Mouse (Mus musculus): ENCODE measurements around the gene Gm13279.
"Not testable (repeated sequence)": the region's sequence is repeated elsewhere in the genome, so short reads cannot be mapped to it uniquely, and the experiment has no call there.

Gm13279 gene

DNA sequence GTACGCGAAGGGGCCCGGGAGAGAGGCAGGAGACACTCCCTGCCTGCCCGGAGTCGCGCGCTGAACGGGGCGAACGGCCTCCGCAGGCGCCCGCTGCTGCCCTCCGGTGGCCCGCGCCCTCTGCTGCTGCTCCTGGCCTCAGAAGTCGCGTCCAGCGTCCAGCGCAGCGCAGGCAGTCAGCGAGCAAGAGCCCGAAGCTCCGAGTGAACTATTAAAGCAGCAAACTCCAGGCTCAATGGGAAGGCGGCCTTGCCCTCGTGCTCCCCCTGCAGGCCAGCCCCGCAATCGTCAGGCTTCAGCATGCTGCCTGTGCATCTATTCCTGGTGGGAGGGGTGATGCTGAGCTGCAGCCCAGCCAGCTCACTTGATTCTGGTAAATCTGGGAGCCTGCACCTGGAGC, at the start of gene Gm13279:
Gm13279 (plus strand) TSS at position 301 of the 400 bp plus-strand sequence.
- not testable (repeated sequence) for H3K4me3 ChIP-seq (replicated peaks; ENCODE audit: low read length); H3K9me3 ChIP-seq (ENCODE audit: low read length); H3K4me1 ChIP-seq (replicated peaks; ENCODE audit: low read depth, low read length); H3K36me3 ChIP-seq (ENCODE audit: insufficient read depth, low read length); H3K27me3 ChIP-seq (ENCODE audit: insufficient read depth, low read length)

GRCm38 (mm10) chr4:88749926-88750325, 47.3 kb upstream of the Gm13279 start:
- peaks cover 12% of the 10 kb centered on the region for H3K9me3 ChIP-seq (ENCODE audit: low read length)

GRCm38 (mm10) chr4:88754818-88755340, 42.3 kb upstream of the Gm13279 start, which contains the start of gene Gm13271:
TSS of gene Gm13271 (plus strand) at chr4:88754868.
- Histone ChIP-seq H3K27me3 (ENCODE audit: insufficient read depth, low read length) (peaks cover 19% of the 10 kb centered on the region), H3K9me3 (ENCODE audit: low read length) (peaks cover 11% of the 10 kb centered on the region)
- not testable (repeated sequence) for H3K4me1 ChIP-seq (replicated peaks; ENCODE audit: low read depth, low read length); H3K4me3 ChIP-seq (replicated peaks; ENCODE audit: low read length); H3K36me3 ChIP-seq (ENCODE audit: insufficient read depth, low read length)

More at GRCm38 (mm10) chr4:88749926-88750325, 47.3 kb upstream of the Gm13279 start:
- TF ChIP-seq CTCF (conservative IDR thresholded peaks at IDR 0.05; ENCODE audit: low read length) (no peak), NANOG (IDR thresholded peaks at IDR 0.05; ENCODE audit: borderline replicate concordance, low read length) (no peak), POU5F1 (IDR thresholded peaks at IDR 0.05; ENCODE audit: borderline replicate concordance, low read length) (no peak)
- Histone ChIP-seq H3K36me3 (ENCODE audit: insufficient read depth, low read length) (no peaks in the 10 kb centered on the region), H3K27me3 (ENCODE audit: insufficient read depth, low read length) (no peaks in the 10 kb centered on the region), H3K4me3 (replicated peaks; ENCODE audit: low read length) (no peak overlapping the region), H3K4me1 (replicated peaks; ENCODE audit: low read depth, low read length) (peaks cover 6% of the 10 kb centered on the region; the same call in 1 of the 2 replicates)

- not testable (repeated sequence) for H3K4me1 ChIP-seq (replicated peaks; ENCODE audit: low read depth, low read length); H3K4me3 ChIP-seq (replicated peaks; ENCODE audit: low read length); H3K36me3 ChIP-seq (ENCODE audit: insufficient read depth, low read length); H3K9me3 ChIP-seq (ENCODE audit: low read length)
- H3K27me3 ChIP-seq (ENCODE audit: insufficient read depth, low read length) = peaks cover 19% of the 10 kb centered on the region
Measured at GRCm38 (mm10) chr4:88756581-88757513, 40.4 kb upstream of the Gm13279 start.

- not testable (repeated sequence) for H3K36me3 ChIP-seq (ENCODE audit: insufficient read depth, low read length); H3K4me3 ChIP-seq (replicated peaks; ENCODE audit: low read length); H3K4me1 ChIP-seq (replicated peaks; ENCODE audit: low read depth, low read length); H3K9me3 ChIP-seq (ENCODE audit: low read length)
- peaks cover 22% of the 10 kb centered on the region for H3K27me3 ChIP-seq (ENCODE audit: insufficient read depth, low read length)
Measured at GRCm38 (mm10) chr4:88757628-88758031, 39.6 kb upstream of the Gm13279 start.

- H3K36me3 ChIP-seq (ENCODE audit: insufficient read depth, low read length); H3K9me3 ChIP-seq (ENCODE audit: low read length); H3K4me3 ChIP-seq (replicated peaks; ENCODE audit: low read length); H3K4me1 ChIP-seq (replicated peaks; ENCODE audit: low read depth, low read length): not testable (repeated sequence)
- H3K27me3 ChIP-seq (ENCODE audit: insufficient read depth, low read length) = peaks cover 22% of the 10 kb centered on the region
Measured at GRCm38 (mm10) chr4:88758751-88759150, 38.4 kb upstream of the Gm13279 start.

- H3K27me3 ChIP-seq (ENCODE audit: insufficient read depth, low read length) = peaks cover 22% of the 10 kb centered on the region
- not testable (repeated sequence) for H3K4me1 ChIP-seq (replicated peaks; ENCODE audit: low read depth, low read length); H3K36me3 ChIP-seq (ENCODE audit: insufficient read depth, low read length); H3K4me3 ChIP-seq (replicated peaks; ENCODE audit: low read length); H3K9me3 ChIP-seq (ENCODE audit: low read length)
Measured at GRCm38 (mm10) chr4:88759610-88760268, 37.5 kb upstream of the Gm13279 start, which contains the start of gene Gm13283. TSS of gene Gm13283 (plus strand) at chr4:88760119.

GRCm38 (mm10) chr4:88760431-88760830, 36.8 kb upstream of the Gm13279 start:
- not testable (repeated sequence) for H3K4me1 ChIP-seq (replicated peaks; ENCODE audit: low read depth, low read length); H3K4me3 ChIP-seq (replicated peaks; ENCODE audit: low read length); H3K36me3 ChIP-seq (ENCODE audit: insufficient read depth, low read length); H3K9me3 ChIP-seq (ENCODE audit: low read length)
- peaks cover 19% of the 10 kb centered on the region for H3K27me3 ChIP-seq (ENCODE audit: insufficient read depth, low read length)

- not testable (repeated sequence) for H3K9me3 ChIP-seq (ENCODE audit: low read length); H3K27me3 ChIP-seq (ENCODE audit: insufficient read depth, low read length); H3K4me3 ChIP-seq (replicated peaks; ENCODE audit: low read length); H3K36me3 ChIP-seq (ENCODE audit: insufficient read depth, low read length); H3K4me1 ChIP-seq (replicated peaks; ENCODE audit: low read depth, low read length)
Measured at GRCm38 (mm10) chr4:88761776-88762175, 35.4 kb upstream of the Gm13279 start.

GRCm38 (mm10) chr4:88762341-88762740, 34.9 kb upstream of the Gm13279 start:
- not testable (repeated sequence) for H3K4me1 ChIP-seq (replicated peaks; ENCODE audit: low read depth, low read length); H3K9me3 ChIP-seq (ENCODE audit: low read length); H3K27me3 ChIP-seq (ENCODE audit: insufficient read depth, low read length); H3K4me3 ChIP-seq (replicated peaks; ENCODE audit: low read length); H3K36me3 ChIP-seq (ENCODE audit: insufficient read depth, low read length)

DNA sequence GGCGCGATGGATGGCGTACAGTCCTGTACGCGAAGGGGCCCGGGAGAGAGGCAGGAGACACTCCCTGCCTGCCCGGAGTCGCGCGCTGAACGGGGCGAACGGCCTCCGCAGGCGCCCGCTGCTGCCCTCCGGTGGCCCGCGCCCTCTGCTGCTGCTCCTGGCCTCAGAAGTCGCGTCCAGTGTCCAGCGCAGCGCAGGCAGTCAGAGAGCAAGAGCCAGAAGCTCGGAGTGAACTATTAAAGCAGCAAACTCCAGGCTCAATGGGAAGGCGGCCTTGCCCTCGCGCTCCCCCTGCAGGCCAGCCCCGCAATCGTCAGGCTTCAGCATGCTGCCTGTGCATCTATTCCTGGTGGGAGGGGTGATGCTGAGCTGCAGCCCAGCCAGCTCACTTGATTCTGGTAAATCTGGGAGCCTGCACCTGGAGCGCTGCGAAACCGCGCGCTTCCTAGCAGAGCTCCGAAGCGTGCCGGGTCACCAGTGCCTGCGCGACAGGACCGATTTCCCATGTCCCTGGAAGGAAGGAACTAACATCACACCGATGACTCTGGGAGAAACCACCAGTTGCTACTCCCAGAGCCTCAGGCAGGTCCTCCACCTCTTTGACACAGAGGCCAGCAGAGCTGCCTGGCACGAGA, 33.7 kb upstream of the Gm13279 start:
- not testable (repeated sequence) for H3K4me1 ChIP-seq (replicated peaks; ENCODE audit: low read depth, low read length); H3K9me3 ChIP-seq (ENCODE audit: low read length); H3K4me3 ChIP-seq (replicated peaks; ENCODE audit: low read length); H3K36me3 ChIP-seq (ENCODE audit: insufficient read depth, low read length); H3K27me3 ChIP-seq (ENCODE audit: insufficient read depth, low read length)

GRCm38 (mm10) chr4:88773534-88773933, 23.7 kb upstream of the Gm13279 start, which contains the start of gene Gm13290:
TSS of gene Gm13290 (plus strand) at chr4:88773834.
- H3K4me3 ChIP-seq (replicated peaks; ENCODE audit: low read length); H3K4me1 ChIP-seq (replicated peaks; ENCODE audit: low read depth, low read length); H3K36me3 ChIP-seq (ENCODE audit: insufficient read depth, low read length); H3K27me3 ChIP-seq (ENCODE audit: insufficient read depth, low read length); H3K9me3 ChIP-seq (ENCODE audit: low read length): not testable (repeated sequence)

DNA sequence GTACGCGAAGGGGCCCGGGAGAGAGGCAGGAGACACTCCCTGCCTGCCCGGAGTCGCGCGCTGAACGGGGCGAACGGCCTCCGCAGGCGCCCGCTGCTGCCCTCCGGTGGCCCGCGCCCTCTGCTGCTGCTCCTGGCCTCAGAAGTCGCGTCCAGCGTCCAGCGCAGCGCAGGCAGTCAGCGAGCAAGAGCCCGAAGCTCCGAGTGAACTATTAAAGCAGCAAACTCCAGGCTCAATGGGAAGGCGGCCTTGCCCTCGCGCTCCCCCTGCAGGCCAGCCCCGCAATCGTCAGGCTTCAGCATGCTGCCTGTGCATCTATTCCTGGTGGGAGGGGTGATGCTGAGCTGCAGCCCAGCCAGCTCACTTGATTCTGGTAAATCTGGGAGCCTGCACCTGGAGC, 20.6 kb upstream of the Gm13279 start, which contains the start of gene Gm13289:
Gm13289 (plus strand) TSS at position 301 of the 400 bp plus-strand sequence.
- not testable (repeated sequence) for H3K4me3 ChIP-seq (replicated peaks; ENCODE audit: low read length); H3K27me3 ChIP-seq (ENCODE audit: insufficient read depth, low read length); H3K4me1 ChIP-seq (replicated peaks; ENCODE audit: low read depth, low read length); H3K36me3 ChIP-seq (ENCODE audit: insufficient read depth, low read length); H3K9me3 ChIP-seq (ENCODE audit: low read length)

Measured in E14TG2a.4 (cell line).